Mouse (Mus musculus): Measurements from ENCODE around the gene Cend1.

Cend1 gene

DNA sequence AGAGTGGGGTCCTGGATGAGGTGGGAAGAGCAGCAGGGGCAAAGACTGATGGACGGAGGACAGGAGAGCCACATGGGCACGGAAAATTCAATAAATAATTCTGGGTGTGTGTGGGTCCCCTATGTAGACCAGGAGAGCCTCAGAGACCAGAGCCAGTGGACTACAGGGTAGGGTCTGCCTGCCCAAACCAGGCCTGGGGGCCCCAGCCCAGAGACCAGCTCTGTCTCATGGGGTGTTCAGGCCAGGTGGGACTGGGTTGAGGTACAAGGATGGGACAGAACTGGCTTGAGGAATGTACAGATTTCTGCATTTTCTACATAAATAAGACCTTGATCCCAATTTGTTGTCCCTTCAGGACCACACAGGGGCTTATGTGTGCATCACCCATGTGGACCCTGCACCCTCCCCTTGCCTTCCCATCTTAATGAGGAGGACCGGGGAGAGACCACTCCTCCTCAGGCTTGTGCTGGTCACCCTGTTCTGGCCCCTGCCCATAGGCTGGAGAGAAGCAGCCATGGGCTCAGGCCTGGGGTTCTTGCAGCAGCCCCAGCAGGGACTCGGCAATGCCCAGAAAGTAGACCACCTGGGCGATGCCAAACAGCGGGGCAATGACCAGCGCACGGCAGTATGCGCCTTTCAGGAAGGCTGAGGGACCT, 1.4 kb upstream of the Cend1 start:
- DNase-seq (ENCODE audit: low read depth, low spot score): no peak

GRCm38 (mm10) chr7:141429840-141430584, 721 bp upstream of the Cend1 start:
- no peak for DNase-seq (ENCODE audit: low read depth, low spot score)

DNA sequence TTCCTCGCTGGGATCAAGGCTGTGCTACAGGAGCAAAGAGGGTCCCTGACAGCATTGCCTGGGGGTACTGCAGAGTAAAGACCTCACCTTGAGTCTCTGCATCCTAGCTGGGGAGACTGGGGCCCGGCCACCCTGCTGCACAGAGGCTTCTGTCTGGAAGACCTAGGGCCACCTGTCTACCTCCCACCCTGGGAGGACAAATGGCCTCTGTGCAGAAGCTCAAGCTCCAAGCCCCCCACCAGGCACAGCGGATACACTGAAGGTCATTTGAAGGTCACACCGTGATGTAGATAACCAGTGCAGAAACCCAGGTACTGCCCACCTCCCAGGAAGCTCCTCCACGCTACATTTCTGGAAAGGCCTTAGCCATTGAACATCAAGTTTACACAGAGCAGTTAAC, 590 bp downstream of the Cend1 start:
- no peak for DNase-seq (ENCODE audit: low read depth, low spot score)

DNA sequence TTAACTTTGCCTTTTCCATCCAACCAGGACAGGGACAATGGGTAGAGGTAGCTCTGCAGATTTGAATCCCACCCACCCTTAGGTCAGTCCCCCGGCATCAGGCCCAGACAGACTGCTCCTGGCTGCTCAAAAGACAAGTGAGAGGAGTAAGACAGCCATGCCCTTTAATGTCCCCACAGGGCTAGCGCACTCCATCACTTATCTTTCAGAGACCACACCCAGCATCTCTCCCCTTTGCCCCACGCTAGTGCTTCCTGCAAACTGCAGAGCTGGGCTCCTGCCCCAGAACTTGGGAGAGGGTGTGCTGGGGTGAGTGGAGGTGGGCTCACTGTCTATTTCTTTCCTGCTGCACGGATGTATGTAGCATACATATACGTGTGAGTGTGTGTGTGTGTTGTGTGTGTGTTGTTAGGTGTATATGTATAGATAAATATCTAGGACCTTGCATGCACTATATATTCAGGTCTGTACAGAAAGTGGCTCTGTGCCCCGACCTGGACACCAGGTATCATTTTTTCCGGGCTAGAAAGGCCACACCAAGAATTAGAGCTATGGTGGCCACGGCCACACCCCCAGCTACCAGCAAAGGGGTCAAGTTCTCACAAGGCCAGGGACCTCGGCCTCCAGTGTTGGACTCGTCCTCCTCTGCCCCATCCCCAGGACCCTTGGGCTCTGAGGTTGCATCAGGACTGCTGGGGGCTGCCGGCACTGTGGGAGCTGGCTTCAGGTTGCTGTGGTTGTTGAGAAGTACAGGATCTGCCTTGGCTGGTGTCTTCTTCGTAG, 2.2 kb downstream of the Cend1 start:
- no peak for DNase-seq (ENCODE audit: low read depth, low spot score)

- no peak for DNase-seq (ENCODE audit: low read depth, low spot score)
Measured at GRCm38 (mm10) chr7:141423811-141424210, 5.5 kb downstream of the Cend1 start.

GRCm38 (mm10) chr7:141420030-141420702, 9.1 kb downstream of the Cend1 start:
- DNase-seq (ENCODE audit: low read depth, low spot score): no peak

DNA sequence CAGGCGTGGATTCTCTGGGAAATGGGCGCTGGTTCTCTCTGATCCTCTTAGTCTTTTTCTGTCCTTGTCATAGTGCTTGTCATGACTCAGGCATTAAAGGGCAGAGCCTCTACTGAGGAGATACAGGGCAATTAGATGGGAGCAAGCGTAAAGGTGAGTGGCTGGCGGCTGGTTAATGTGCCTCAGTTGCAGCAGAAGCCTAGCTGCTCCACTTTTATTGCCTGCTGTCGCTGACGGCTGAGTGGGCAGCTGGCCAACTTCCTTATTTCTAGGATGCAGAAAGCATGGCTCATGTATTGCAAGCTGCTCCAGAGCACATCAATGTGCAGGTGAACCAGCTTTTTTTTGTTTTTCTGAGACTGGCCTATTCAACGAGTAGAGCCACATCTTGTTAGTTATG, 10.3 kb downstream of the Cend1 start:
- DNase-seq (ENCODE audit: low read depth, low spot score): no peak

- DNase-seq (ENCODE audit: low read depth, low spot score): no peak
Measured at GRCm38 (mm10) chr7:141417731-141418681, 11.3 kb downstream of the Cend1 start.

DNA sequence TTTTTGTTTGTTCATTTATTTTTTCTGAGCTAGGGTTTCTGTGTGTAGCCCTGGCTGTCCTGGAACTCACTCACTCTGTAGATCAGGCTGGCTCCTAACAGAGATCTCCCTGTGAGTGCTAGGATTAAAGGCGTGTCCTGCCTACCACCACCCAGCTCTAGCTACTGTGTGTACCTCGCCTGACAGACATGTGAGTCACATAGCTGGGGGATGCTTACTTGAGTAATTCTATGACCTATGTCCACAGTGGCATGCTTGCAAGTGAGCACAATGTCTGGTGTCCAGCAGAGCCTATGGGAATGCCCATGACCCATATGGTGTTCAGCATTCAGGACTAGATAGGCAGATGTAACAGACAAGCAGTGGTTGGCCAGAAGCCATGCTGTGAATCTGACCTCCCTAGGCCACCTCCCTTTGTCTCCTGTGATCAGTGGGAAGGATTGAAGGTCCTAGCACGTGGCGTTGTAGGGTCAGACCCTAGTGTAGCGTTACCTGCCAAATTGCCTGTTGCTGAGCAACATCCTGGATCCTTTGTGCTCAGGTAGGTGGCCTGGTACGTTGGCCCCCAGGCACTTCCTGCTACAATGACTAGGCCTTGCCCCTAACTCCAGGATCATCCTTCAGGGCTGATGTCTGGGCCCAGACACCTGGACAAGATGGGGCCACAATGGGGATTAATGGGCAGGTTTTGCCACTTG, 13.0 kb downstream of the Cend1 start:
- peak; percentile 56 for DNase-seq (ENCODE audit: low read depth, low spot score)

GRCm38 (mm10) chr7:141413809-141414584, 15.3 kb downstream of the Cend1 start, which contains the start of gene Gatd1:
TSS of gene Gatd1 (minus strand) at chr7:141414136.
- DNase-seq (ENCODE audit: low read depth, low spot score): peak; percentile 100

GRCm38 (mm10) chr7:141413331-141413730, 16.0 kb downstream of the Cend1 start:
- no peak for DNase-seq (ENCODE audit: low read depth, low spot score)

- no peak for DNase-seq (ENCODE audit: low read depth, low spot score)
Measured at GRCm38 (mm10) chr7:141411667-141412066, 17.6 kb downstream of the Cend1 start.

DNA sequence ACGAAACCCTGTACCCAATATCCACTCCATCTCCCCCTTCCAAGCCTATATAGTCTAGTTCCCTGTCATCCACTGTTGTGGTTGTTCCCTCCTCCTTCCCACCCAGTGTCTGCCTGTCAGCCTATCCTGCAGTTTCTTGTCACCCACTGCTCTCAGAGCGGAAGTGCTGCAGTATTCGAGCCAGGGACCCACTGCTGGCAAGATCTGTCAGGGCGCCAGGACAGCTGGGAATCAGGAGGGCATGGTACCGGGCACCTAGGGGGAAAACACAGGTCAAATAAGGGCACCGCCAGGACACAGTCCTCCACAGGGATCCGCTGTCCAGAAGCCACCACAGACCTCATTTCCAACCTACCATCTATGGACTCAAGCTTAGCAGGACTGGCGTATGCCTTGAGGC, 18.7 kb downstream of the Cend1 start:
- no peak for DNase-seq (ENCODE audit: low read depth, low spot score)

- peak; percentile 85 for DNase-seq (ENCODE audit: low read depth, low spot score)
Measured at GRCm38 (mm10) chr7:141408833-141409232, 20.5 kb downstream of the Cend1 start.

DNA sequence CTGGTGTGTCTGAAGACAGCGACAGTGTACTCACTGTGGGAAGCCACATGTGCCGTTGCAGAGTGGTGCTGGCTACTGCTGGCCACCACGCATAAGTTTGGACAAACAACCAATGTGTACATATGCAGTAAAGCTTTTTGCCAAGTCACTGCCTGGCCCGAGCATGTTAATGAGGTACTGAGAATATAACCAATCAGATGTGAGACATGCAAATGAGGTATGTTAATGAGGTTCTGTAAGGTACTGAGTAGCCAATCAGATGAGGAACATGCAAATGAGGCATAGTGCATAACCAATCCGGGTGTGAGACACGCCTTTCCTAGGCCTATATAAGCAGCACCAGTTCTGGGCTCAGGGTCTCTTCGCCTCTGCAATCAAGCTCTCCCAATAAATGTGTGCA, 21.6 kb downstream of the Cend1 start:
- peak; percentile 43 for DNase-seq (ENCODE audit: low read depth, low spot score)

DNA sequence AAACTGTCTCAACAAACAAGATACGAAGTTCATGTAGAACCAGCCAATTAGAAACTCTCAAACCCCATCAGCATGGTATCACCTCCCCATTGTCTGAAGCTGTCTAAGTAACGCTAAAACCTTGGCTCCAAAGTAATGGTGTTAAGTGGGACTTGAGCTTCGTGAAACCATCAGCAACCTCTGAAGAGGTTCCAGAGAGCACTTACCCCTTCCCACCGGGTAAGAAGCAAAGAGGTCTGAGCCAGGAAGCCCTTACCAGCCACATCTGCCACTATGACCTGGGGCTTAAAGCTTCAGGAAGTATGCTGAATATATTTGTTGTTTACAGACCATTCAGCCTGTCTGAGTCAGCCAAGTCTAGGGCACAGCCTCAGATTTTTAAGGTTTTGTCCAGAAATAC, 23.8 kb downstream of the Cend1 start:
- DNase-seq (ENCODE audit: low read depth, low spot score): no peak

- peak; percentile 66 for DNase-seq (ENCODE audit: low read depth, low spot score)
Measured at GRCm38 (mm10) chr7:141403305-141403704, 26.0 kb downstream of the Cend1 start.

DNA sequence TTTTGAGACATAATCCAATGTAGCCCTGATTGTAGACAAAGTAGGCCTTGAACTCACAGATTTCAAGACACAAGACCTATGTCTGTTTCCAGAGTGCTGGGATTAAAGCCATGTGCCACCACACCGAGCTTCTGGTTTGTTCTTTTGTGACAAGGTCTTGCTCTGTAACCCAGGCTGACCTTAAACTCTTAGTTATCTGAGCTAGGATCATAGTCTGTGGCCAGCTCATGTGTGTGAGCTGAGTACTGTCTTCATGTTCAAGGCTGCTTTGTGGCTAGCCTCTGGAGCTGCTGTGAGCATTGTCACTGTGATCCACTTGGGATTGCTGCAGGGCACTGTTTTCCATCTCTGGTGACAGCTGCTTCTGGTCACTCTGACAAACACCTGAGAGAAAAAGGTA, 33.9 kb downstream of the Cend1 start:
- no peak for DNase-seq (ENCODE audit: low read depth, low spot score)

- DNase-seq (ENCODE audit: low read depth, low spot score): peak; percentile 87
Measured at GRCm38 (mm10) chr7:141394771-141395170, 34.5 kb downstream of the Cend1 start.

All from ES-CJ7 (cell line).